Mouse (Mus musculus): ENCODE data around the gene Zfp423. TPM values are rescaled to one million over a fixed set of nuclear protein-coding genes. Genes with fewer than 3 reads are reported as not detected.

Gene Zfp423
- polyA plus RNA-seq (2021) = 0.01 TPM

- TF ChIP-seq CTCF (IDR thresholded peaks at IDR 0.05) = no peak
- ATAC-seq (no peak), DNase-seq (ENCODE audit: low read depth, low spot score) (no peak)
- in situ Hi-C loops (cut with MboI; ENCODE audit: low pct_unique_long_range_greater_than_20kb) = no loop called here
- CTCF ChIA-PET = no interaction called here
- POLR2A ChIA-PET = interaction anchor here (0.6 to 0.7 kb wide), 2 partner anchors 76 to 258 kb away, joined by 5 to 13 read pairs; no protein-coding TSS in a partner anchor
- peaks cover 72% of the 10 kb centered on the region for H3K27me3 ChIP-seq
Measured at GRCm38 (mm10) chr8:87959320-87959920, at the start of gene Zfp423. Gene Zfp423, minus strand, starts transcription at chr8:87959595.

- in situ Hi-C loops (cut with MboI; ENCODE audit: low pct_unique_long_range_greater_than_20kb) = no loop called here
- no peak for TF ChIP-seq CTCF (IDR thresholded peaks at IDR 0.05)
- no peak for DNase-seq (ENCODE audit: low read depth, low spot score)
Measured at GRCm38 (mm10) chr8:88006811-88007210, 47.4 kb upstream of the Zfp423 start.

GRCm38 (mm10) chr8:87984778-87985177, 25.4 kb upstream of the Zfp423 start:
- ChIA-PET CTCF (no interaction called here), POLR2A (no interaction called here)
- no peak for TF ChIP-seq CTCF (IDR thresholded peaks at IDR 0.05)
- peaks cover 23% of the 10 kb centered on the region for H3K27me3 ChIP-seq
- in situ Hi-C loops (cut with MboI; ENCODE audit: low pct_unique_long_range_greater_than_20kb) = no loop called here
- ATAC-seq (no peak), DNase-seq (ENCODE audit: low read depth, low spot score) (no peak)

More at GRCm38 (mm10) chr8:88006811-88007210, 47.4 kb upstream of the Zfp423 start:
- CTCF ChIA-PET = no interaction called here
- POLR2A ChIA-PET = no interaction called here
- H3K27me3 ChIP-seq = peaks cover 3% of the 10 kb centered on the region
- no peak for ATAC-seq

GRCm38 (mm10) chr8:87984032-87984431, 24.6 kb upstream of the Zfp423 start:
- ATAC-seq = no peak
- peaks cover 23% of the 10 kb centered on the region for H3K27me3 ChIP-seq
- TF ChIP-seq CTCF (IDR thresholded peaks at IDR 0.05) = no peak
- ChIA-PET POLR2A (no interaction called here), CTCF (no interaction called here)
- no peak for DNase-seq (ENCODE audit: low read depth, low spot score)
- in situ Hi-C loops (cut with MboI; ENCODE audit: low pct_unique_long_range_greater_than_20kb) = no loop called here

GRCm38 (mm10) chr8:87982936-87983335, 23.5 kb upstream of the Zfp423 start:
- CTCF ChIA-PET = no interaction called here
- no peak for DNase-seq (ENCODE audit: low read depth, low spot score)
- no peak for TF ChIP-seq CTCF (IDR thresholded peaks at IDR 0.05)
- peaks cover 18% of the 10 kb centered on the region for H3K27me3 ChIP-seq
- ATAC-seq = no peak
- in situ Hi-C loops (cut with MboI; ENCODE audit: low pct_unique_long_range_greater_than_20kb) = no loop called here
- POLR2A ChIA-PET = no interaction called here

GRCm38 (mm10) chr8:87975466-87975809, 16.0 kb upstream of the Zfp423 start:
- ChIA-PET CTCF (no interaction called here), POLR2A (no interaction called here)
- DNase-seq (ENCODE audit: low read depth, low spot score) (no peak), ATAC-seq (no peak)
- peaks cover 39% of the 10 kb centered on the region for H3K27me3 ChIP-seq
- in situ Hi-C loops (cut with MboI; ENCODE audit: low pct_unique_long_range_greater_than_20kb) = no loop called here
- no peak for TF ChIP-seq CTCF (IDR thresholded peaks at IDR 0.05)

- TF ChIP-seq CTCF (IDR thresholded peaks at IDR 0.05) = no peak
- ChIA-PET CTCF (no interaction called here), POLR2A (no interaction called here)
- no peak for DNase-seq (ENCODE audit: low read depth, low spot score)
- in situ Hi-C loops (cut with MboI; ENCODE audit: low pct_unique_long_range_greater_than_20kb) = no loop called here
- ATAC-seq = no peak
- peaks cover 40% of the 10 kb centered on the region for H3K27me3 ChIP-seq
Measured at GRCm38 (mm10) chr8:87974759-87975465, 15.5 kb upstream of the Zfp423 start.

GRCm38 (mm10) chr8:87974122-87974758, 14.8 kb upstream of the Zfp423 start:
- ChIA-PET POLR2A (no interaction called here), CTCF (no interaction called here)
- in situ Hi-C loops (cut with MboI; ENCODE audit: low pct_unique_long_range_greater_than_20kb) = no loop called here
- peaks cover 46% of the 10 kb centered on the region for H3K27me3 ChIP-seq
- ATAC-seq (no peak), DNase-seq (ENCODE audit: low read depth, low spot score) (no peak)
- no peak for TF ChIP-seq CTCF (IDR thresholded peaks at IDR 0.05)

GRCm38 (mm10) chr8:87967866-87968620, 8.6 kb upstream of the Zfp423 start:
- in situ Hi-C loops (cut with MboI; ENCODE audit: low pct_unique_long_range_greater_than_20kb) = no loop called here
- H3K27me3 ChIP-seq = peaks cover 60% of the 10 kb centered on the region
- POLR2A ChIA-PET = no interaction called here
- CTCF ChIA-PET = no interaction called here
- TF ChIP-seq CTCF (IDR thresholded peaks at IDR 0.05) = no peak
- no peak for DNase-seq (ENCODE audit: low read depth, low spot score)
- ATAC-seq = no peak

- ATAC-seq (no peak), DNase-seq (ENCODE audit: low read depth, low spot score) (no peak)
- ChIA-PET CTCF (no interaction called here), POLR2A (no interaction called here)
- TF ChIP-seq CTCF (IDR thresholded peaks at IDR 0.05) = no peak
- H3K27me3 ChIP-seq = peaks cover 63% of the 10 kb centered on the region
- in situ Hi-C loops (cut with MboI; ENCODE audit: low pct_unique_long_range_greater_than_20kb) = no loop called here
Measured at GRCm38 (mm10) chr8:87967057-87967820, 7.8 kb upstream of the Zfp423 start.
